Mouse (Mus musculus) retina, embryonic 14.5 days (tissue): Measurements from ENCODE around the gene Gm48552.
A peak's percentile ranks its signal among the peaks of the same experiment; 100 is the strongest.

ENCODE experiments used
- DNase-seq: peaks from one replicate; pipeline ENCODE4 v3.0.0-alpha.2; 2015; ENCODE audit warnings: low spot score

Gene Gm48552

DNA sequence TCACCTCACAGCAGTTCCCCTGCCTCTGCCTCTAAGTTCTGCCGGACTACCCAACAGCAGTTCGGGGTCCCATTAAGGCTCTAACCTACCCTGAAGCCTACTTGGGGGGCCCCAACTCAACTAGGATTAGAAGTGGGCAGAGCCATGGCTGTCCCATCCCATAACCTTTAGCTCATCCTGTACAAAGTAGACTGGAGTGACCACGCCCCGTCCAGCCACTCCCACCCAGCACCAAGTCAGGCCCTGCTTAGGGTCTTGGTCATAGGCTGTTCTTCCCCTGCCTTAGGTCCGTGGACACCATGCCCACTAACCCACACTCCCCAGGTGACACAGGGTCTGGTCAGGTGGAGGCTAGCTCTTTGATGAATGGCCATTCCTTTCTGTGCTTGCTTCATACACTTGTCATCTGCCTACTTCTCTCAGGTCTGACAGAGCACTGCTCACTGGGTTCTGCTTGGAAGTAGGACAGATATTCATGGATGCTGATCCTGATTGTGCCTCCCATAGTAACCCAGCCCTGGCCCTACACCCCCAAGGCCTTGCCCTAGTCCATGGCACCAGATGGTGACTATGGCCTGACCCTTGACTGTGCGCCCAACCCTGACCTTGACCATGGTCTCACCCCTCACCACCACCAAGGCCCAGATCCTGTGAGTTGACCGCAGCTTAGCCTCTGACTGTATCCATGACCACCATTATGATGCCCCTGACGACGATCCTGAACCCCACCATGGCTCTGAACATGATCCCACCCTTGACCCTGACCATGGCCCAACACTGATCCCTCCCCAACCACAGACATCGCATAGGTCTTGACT, 30.5 kb downstream of the Gm48552 start:
- DNase-seq: no peak

DNA sequence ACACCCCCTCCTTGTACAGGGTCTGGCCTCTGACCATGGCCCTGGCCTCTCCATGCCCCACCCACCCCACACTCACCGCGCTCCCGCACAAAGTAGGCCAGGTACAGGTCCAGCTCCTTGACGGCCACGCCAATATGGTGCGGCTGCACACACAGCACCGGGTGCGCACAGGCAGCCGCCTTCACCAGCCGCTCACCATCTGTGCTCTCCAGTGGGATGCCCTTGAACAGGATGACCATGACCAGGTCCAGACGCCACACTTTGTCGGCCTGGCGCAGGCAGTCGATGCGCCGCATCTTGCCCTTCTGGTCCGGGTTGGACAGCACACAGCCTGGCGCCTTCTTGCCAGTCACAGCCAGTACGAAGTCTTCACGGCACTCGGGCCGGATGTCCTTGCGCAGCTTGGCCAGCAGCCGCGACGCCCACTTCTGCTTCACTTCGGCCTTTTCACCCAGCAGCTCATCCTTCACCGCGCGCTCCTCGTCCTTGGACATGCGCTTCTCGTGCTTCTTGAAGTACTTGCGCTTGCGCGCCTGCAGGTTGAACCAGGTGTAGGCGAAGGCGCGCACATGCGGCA, 31.5 kb downstream of the Gm48552 start:
- no peak for DNase-seq

- no peak for DNase-seq
Observed at GRCm38 (mm10) chr10:81421041-81421796, 32.4 kb downstream of the Gm48552 start.

DNA sequence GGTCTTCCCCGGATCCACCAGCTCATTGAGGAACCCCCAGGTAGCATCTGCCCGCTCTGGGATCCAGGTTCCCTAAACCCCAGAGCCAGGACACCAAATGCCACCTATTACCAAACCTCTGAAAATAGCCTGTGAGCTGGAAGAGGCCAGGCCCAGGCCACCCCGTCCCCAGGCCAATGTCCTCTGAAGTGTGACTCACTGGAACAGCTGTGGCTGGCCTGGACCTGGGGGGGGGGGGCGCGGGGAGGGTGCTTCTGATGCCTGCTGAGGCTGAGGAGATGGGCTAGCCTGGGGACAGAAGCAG, 32.9 kb downstream of the Gm48552 start:
- DNase-seq: no peak

DNA sequence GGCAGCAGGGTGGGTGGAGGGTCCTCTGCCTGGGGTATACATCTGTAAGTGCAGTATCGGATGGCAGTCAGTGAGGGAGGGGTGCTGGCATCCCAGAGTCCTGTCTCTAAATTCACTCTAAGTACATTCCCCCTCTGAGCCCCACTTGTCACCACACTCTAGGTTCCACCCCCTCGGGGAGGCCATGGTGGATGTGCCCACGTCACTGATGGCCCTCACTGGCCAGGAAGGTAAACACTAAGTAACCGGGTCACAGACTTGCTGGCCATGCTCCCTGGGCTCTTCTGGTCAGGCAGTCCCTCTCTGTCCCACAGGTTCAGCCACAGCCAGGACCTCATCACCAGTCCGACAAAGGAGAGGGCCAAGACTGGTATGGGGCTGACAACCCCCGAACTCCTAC, 33.4 kb downstream of the Gm48552 start:
- DNase-seq: no peak

- DNase-seq: no peak
Observed at GRCm38 (mm10) chr10:81422661-81423217, 33.9 kb downstream of the Gm48552 start.

GRCm38 (mm10) chr10:81423476-81424245, 34.9 kb downstream of the Gm48552 start:
- no peak for DNase-seq

DNA sequence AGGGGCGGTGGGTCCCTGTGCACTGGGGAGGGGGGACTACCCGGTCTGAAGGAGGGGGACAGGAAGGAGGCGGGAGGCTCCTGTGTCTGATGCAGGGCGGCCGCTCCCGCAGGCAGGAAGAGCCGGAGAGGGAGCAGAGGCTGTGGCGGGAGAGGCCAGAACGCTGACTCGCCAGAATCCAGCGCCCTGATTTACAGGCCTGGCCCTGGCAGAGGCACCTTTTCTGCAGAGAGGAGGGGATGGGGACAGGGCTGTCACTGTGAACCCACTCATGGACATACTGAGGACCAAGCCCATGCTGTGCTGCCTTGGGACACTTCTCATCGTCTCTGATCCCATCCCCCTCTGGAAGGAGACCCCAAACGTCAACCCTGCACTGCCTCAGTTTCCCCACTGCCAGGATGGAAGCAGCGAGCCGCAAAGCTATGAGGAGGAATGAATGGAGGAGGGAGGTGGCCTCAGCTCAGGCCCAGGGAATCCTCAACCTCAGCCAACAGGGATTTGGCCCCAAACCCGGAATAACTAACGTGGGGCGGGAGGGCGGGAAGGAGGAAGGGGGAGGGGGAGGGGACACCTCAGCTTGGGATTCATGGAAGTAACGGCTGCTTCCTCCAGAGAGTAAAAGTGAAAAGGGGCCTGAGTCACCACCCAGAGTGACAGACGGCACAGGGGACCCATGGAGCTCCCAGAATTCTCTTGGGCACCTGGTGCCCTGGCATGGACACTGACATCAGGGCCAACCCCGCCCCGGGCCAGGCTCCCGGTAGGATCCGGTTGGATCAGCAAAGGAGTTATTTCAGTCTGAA, 35.6 kb downstream of the Gm48552 start:
- no peak for DNase-seq

GRCm38 (mm10) chr10:81425236-81425850, 36.5 kb downstream of the Gm48552 start:
- DNase-seq: no peak

DNA sequence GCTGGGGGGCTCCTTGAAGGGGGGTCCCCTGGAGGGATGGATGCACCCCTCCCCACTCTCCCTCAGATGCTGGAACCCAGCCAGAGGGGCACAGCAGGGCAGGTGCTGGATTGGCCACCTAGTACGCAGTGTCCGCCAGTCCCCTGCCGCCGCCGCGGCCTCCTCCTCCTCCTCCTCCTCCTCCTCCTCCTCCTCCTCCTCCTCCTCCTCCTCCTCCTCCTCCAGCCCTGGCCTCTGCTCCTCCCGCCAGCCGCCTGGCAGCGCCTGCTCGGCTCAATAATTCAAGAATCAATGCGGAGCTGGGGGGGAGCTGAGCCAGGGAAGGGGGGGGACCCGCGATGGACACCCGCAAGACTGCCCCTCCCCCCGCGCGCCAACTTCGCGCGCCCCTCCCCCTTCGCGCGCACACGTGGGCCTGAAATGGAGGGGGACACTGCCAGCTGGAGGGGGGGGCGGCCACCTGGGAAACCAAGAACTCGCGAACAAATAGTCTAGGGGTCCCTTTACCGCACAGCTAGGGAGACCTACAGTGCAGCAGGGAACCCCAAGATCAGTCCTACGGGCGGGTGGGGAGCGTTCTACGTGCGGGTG, 37.4 kb downstream of the Gm48552 start:
- no peak for DNase-seq

DNA sequence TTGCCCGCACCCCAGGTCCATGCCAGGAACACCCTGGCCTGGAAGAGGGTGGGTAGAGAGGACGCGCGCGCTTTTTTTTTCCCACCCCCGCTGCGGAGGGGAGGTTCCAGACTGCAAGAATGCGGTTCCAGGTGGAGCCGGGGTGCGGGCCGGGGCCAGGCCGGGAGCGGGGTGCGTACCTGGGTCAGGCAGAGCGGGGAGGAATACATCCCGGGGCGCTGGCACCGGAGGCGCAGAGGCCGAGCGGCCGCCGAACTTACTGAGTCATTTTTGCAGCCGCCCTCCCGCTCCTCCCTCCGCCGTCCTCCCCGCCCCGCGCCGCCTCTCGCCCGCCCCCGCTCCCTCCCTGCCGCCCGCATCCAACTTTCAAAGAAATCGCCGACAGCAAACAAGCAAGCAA, 38.1 kb downstream of the Gm48552 start:
- DNase-seq: no peak

DNA sequence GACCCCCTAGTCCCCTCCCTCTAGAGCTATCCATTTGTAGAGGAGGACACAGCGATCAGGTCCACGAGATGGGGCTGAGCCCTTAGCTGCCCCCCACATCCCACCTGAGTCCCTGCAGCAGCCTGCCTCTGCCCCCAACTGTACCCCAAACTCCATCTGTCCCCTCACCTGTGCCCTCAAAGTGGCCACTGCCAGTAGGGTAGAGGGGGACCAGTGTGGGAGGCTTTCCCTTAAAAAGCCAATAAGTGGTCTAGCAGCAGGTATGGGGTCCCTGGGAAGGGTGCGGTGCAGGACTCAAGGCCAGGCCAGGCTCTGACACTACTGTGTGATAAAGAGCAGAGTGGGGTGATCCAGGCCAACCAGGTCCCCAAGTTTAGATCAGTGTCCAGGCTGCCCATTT, 38.5 kb downstream of the Gm48552 start:
- DNase-seq: no peak

DNA sequence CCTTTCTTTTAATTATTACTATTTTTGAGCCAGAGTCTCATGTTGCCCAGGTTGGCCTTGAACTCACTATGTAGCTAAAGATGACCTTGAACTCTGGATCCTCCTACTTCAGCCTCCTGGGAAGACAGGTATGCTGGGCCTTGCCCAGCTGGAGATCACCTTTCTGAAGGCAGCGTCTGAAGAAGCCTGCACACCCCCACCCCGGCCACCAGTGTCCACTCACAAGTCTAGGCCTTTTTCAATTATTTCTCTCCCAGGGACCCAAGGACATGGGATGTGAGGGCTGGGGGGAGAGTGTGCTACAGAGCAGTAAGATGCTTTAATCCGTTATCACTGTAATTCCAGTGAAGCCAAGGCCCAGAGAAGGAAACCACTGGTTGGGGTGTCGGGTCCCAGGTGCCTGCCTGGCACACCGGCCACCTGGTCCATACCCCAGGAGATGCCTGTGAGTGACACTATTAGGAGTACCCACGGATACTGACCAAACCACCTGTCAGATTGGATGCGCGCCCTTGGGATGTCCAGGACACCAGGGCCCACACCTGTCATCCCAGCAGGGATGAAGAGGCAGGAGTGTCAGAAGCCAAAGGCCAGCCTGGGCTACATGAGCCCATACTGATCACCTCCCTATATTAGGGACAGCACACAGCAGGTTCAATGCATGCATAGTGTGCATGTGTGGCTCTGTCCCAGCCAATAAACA, 39.1 kb downstream of the Gm48552 start:
- DNase-seq: no peak

GRCm38 (mm10) chr10:81428507-81428870, 39.7 kb downstream of the Gm48552 start:
- no peak for DNase-seq

- no peak for DNase-seq
Observed at GRCm38 (mm10) chr10:81429092-81429491, 40.3 kb downstream of the Gm48552 start.

DNA sequence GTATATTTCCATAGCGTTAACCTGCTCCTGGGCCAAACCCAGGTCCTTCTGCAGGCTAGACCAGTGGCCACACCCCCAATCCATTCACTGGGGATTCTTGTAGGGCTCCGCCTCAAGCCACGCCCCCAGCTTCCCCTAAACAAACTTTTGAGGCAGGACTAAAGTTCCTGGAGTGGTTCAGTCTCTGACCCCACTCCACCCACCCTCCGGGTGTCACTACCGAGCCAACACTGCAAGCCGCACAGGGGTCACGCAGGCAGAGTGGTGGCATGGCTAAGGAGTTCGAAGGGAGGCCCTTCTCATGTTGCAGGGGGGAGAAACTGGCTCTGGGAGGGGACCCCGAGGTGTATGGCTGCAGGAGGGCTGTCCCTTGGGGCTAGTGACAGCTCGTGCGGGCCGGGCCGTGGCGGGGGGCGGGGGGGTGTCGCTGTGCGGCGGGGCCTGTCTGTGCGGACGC, 40.8 kb downstream of the Gm48552 start:
- peak; percentile 83 for DNase-seq

GRCm38 (mm10) chr10:81430141-81430830, 41.5 kb downstream of the Gm48552 start:
- peak; percentile 82 for DNase-seq

GRCm38 (mm10) chr10:81430831-81431525, 42.2 kb downstream of the Gm48552 start:
- DNase-seq: no peak
